Mouse (Mus musculus) stomach, postnatal 0 days (tissue): ENCODE measurements around the gene Adamts10.

ENCODE experiments used
- CTCF ChIP-seq: IDR thresholded peaks from 2 replicates; pipeline ENCODE4 v1.5.1; 2016; ENCODE audit warnings: antibody characterized with exemption, low read depth, mild to moderate bottlenecking, moderate library complexity
- EP300 ChIP-seq: optimal IDR thresholded peaks from 2 replicates; pipeline ENCODE3; 2016; ENCODE audit warnings: antibody characterized with exemption

DNA sequence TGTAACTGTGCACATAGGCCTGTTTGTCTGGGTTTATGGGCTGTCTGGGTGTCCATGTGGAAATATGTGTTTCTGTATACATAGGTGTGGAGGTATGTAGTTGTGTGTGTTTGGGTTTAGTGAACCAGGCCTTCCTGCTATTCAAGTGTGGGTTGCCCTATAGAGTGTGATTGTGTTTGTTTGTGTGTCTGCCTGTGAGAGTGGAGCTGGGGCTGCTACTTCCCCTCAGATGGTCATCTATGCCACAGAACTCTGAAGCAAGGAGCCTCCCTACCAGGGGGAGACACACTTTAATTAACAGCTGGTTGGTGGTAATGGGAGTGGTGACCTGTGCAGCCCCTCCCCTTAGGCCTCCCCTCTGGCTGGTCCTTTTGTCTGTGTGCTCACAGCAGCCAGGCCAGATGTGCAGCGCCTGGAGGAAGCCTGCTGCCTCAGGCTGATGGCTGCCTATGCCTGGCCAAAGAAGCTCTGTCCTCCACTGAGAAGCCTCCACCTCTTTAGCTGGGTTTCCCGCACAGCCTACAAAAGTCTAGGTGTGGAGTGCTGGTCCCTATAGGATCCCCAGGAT is 886 bp downstream of the Adamts10 start:
- no peak for TF ChIP-seq CTCF
- no peak for TF ChIP-seq EP300
